In genomic region chr14:25534918-25535582, GRCm38 (mm10) we compare ENCODE assay signal across 10 mouse cellular contexts.
A peak's percentile ranks its signal among the peaks of the same experiment; 100 is the strongest.
DNase-seq lines count a peak whose midpoint lies in the region; ATAC-seq and TF ChIP-seq lines count a peak whose summit lies in the region.
"Had no signal": no experiment of that assay in that cellular context is flagged by ENCODE, and none has a peak within 500 bp of the region (broad histone marks: within the 10 kb centered on the region; RNA-seq: fewer than 3 reads in every experiment).

No protein-coding gene starts in this region.

- no peak for DNase-seq in kidney, postnatal 0 days (ENCODE audit: low spot score)
- DNase-seq in MEL (ENCODE audit: low read depth, low spot score), result no peak
- DNase-seq in liver, result peak; percentile 49
- DNase-seq in urinary bladder, postnatal 10 days (ENCODE audit: low spot score), result no peak
- DNase-seq in spleen, postnatal 4 days (ENCODE audit: low spot score in 2 of 2), result no peak
- no peak for DNase-seq in urinary bladder, adult 2 months (ENCODE audit: low spot score)
- DNase-seq: retina, postnatal 1 day had no signal

- peaks cover 25% of the 10 kb centered on the region for H3K4me1 ChIP-seq in kidney, postnatal 0 days (replicated peaks; ENCODE audit: insufficient read depth, low read length)
- peaks cover 38% of the 10 kb centered on the region for H3K4me1 ChIP-seq in kidney, embryonic 16.5 days (ENCODE audit: insufficient read depth, low read length)
- peaks cover 0 to 5% of the 10 kb centered on the region in 2 experiments; a peak in 2 of 4 replicates for H3K4me1 ChIP-seq in MEL (ENCODE audit: control insufficient read depth in 1 of 2, insufficient read depth in 2 of 2, low read length in 2 of 2)
- H3K4me1 ChIP-seq in embryonic fibroblast, embryonic 13.5 days (ENCODE audit: control insufficient read depth, insufficient read depth, low read length), result peaks cover 23% of the 10 kb centered on the region

- 57% methylated on average over 11 of the region's 11 CpGs for WGBS in kidney, postnatal 0 days
- 60% methylated on average over 11 of the region's 11 CpGs for WGBS in kidney, embryonic 16.5 days

- no peaks in the 10 kb centered on the region for H3K27me3 ChIP-seq in kidney, postnatal 0 days (ENCODE audit: insufficient read depth, low read length)
- no peaks in the 10 kb centered on the region for H3K27me3 ChIP-seq in kidney, embryonic 16.5 days (ENCODE audit: insufficient read depth, low read length)
- H3K27me3 ChIP-seq in MEL (ENCODE audit: control insufficient read depth in 1 of 2, insufficient read depth in 2 of 2, low read length in 2 of 2), result no peaks in the 10 kb centered on the region

- no peak overlapping the region for H3K4me3 ChIP-seq in kidney, postnatal 0 days (replicated peaks; ENCODE audit: low read depth, low read length)
- H3K4me3 ChIP-seq in kidney, embryonic 16.5 days (ENCODE audit: low read length), result no peak overlapping the region
- no peak overlapping the region for H3K4me3 ChIP-seq in MEL (ENCODE audit: control insufficient read depth in 1 of 2, insufficient read depth in 1 of 2, low read depth in 2 of 2, low read length in 2 of 2)
- no peak overlapping the region for H3K4me3 ChIP-seq in embryonic fibroblast, embryonic 13.5 days (ENCODE audit: insufficient read depth, low read length)

- no peak overlapping the region for H3K4me2 ChIP-seq in kidney, postnatal 0 days (ENCODE audit: low read length)
- no peak overlapping the region for H3K4me2 ChIP-seq in kidney, embryonic 16.5 days (replicated peaks; ENCODE audit: low read depth, low read length)

- peak; percentile 39; the same call in 1 of the 2 replicates for TF ChIP-seq CTCF in kidney, postnatal 0 days (IDR thresholded peaks at IDR 0.05; ENCODE audit: low read depth)
- TF ChIP-seq CTCF in MEL (IDR thresholded peaks at IDR 0.05 in 2 of 3, conservative IDR thresholded peaks at IDR 0.05 in 1 of 3; ENCODE audit: control insufficient read depth in 1 of 3, insufficient read depth in 1 of 3, low read depth in 2 of 3, low read length in 3 of 3, poor library complexity in 1 of 3, severe bottlenecking in 1 of 3), result peak in 1 of 3 experiments; percentile 15; a peak in 1 of 6 replicates
- no peak for TF ChIP-seq CTCF in embryonic fibroblast, embryonic 13.5 days (IDR thresholded peaks at IDR 0.05; ENCODE audit: borderline replicate concordance, insufficient read depth, low read length)

- TF ChIP-seq POLR2A in MEL (IDR thresholded peaks at IDR 0.05; ENCODE audit: control insufficient read depth in 1 of 2, insufficient read depth in 1 of 2, low read depth in 1 of 2, low read length in 2 of 2, poor library complexity in 1 of 2), result no peak
- no peak for TF ChIP-seq POLR2A in embryonic fibroblast, embryonic 13.5 days (IDR thresholded peaks at IDR 0.05; ENCODE audit: low read depth, low read length)

- TF ChIP-seq EP300 in MEL (IDR thresholded peaks at IDR 0.05; ENCODE audit: low read depth in 1 of 2, low read length in 2 of 2), result no peak

- H3K79me2 ChIP-seq in MEL (ENCODE audit: control insufficient read depth, insufficient read depth, low read length, poor library complexity), result no peaks in the 10 kb centered on the region

- ATAC-seq in kidney, postnatal 0 days (replicated peaks; ENCODE audit: low FRiP score, low read depth), result no peak
- ATAC-seq in kidney, embryonic 16.5 days (ENCODE audit: low FRiP score, low TSS enrichment), result no peak
- ATAC-seq: inflammation-experienced regulatory T-cells, adult 6 months had no signal

- TF ChIP-seq RAD21 in MEL (IDR thresholded peaks at IDR 0.05; ENCODE audit: low read depth, low read length), result peak; percentile 4; the same call in 1 of the 2 replicates

- no peak overlapping the region for H3K9ac ChIP-seq in kidney, postnatal 0 days (ENCODE audit: low read depth, low read length)
- H3K9ac ChIP-seq in kidney, embryonic 16.5 days (replicated peaks; ENCODE audit: low read length), result no peak overlapping the region
- no peak overlapping the region for H3K9ac ChIP-seq in MEL (ENCODE audit: control insufficient read depth, low read depth, low read length, poor library complexity, severe bottlenecking)

- 0 out of 2 replicates have a peak overlapping the region, but pooled peaks have one; percentile 33 for H3K27ac ChIP-seq in kidney, postnatal 0 days
- no peak overlapping the region for H3K27ac ChIP-seq in kidney, embryonic 16.5 days (ENCODE audit: low read length)
- no peak overlapping the region for H3K27ac ChIP-seq in MEL (ENCODE audit: control insufficient read depth, low read depth, low read length)
- peak overlapping the region; percentile 92 for H3K27ac ChIP-seq in embryonic fibroblast, embryonic 13.5 days (ENCODE audit: insufficient read depth, low read length)

- no peaks in the 10 kb centered on the region for H3K9me3 ChIP-seq in kidney, postnatal 0 days (replicated peaks; ENCODE audit: low read length)
- no peaks in the 10 kb centered on the region for H3K9me3 ChIP-seq in kidney, embryonic 16.5 days (ENCODE audit: low read length)
- no peaks in the 10 kb centered on the region for H3K9me3 ChIP-seq in MEL (replicated peaks; ENCODE audit: insufficient read depth, low read length)

- H3K36me3 ChIP-seq in kidney, postnatal 0 days (ENCODE audit: insufficient read depth, low read length), result peaks cover 23% of the 10 kb centered on the region; the same call in 1 of the 2 replicates
- H3K36me3 ChIP-seq in kidney, embryonic 16.5 days (ENCODE audit: insufficient read depth, low read length), result peaks cover 18% of the 10 kb centered on the region
- no peaks in the 10 kb centered on the region; a peak in 2 of 4 replicates for H3K36me3 ChIP-seq in MEL (ENCODE audit: control insufficient read depth in 1 of 2, insufficient read depth in 2 of 2, low read length in 2 of 2)

TF ChIP-seq in MEL, 35 proteins besides CTCF, POLR2A, EP300 and RAD21:
- TF ChIP-seq USF1 (IDR thresholded peaks at IDR 0.05; ENCODE audit: low read depth, low read length), result no peak
- TF ChIP-seq CHD1 (IDR thresholded peaks at IDR 0.05; ENCODE audit: low read depth, low read length), result no peak
- no peak for TF ChIP-seq USF2 (IDR thresholded peaks at IDR 0.05; ENCODE audit: borderline replicate concordance in 1 of 2, insufficient read depth in 1 of 2, low read depth in 1 of 2, low read length in 2 of 2)
- TF ChIP-seq BHLHE40 (IDR thresholded peaks at IDR 0.05; ENCODE audit: borderline replicate concordance, low read depth, low read length), result no peak
- TF ChIP-seq ETS1 (IDR thresholded peaks at IDR 0.05; ENCODE audit: low read depth, low read length), result no peak
- TF ChIP-seq GABPA (IDR thresholded peaks at IDR 0.05; ENCODE audit: low read depth, low read length), result no peak
- no peak for TF ChIP-seq NELFE (IDR thresholded peaks at IDR 0.05; ENCODE audit: low read depth, low read length)
- TF ChIP-seq ZC3H11A (IDR thresholded peaks at IDR 0.05; ENCODE audit: low read depth, low read length), result no peak
- TF ChIP-seq MAX (IDR thresholded peaks at IDR 0.05; ENCODE audit: low read length), result no peak
- no peak for TF ChIP-seq RCOR1 (IDR thresholded peaks at IDR 0.05; ENCODE audit: low read depth, low read length)
- no peak for TF ChIP-seq TBP (IDR thresholded peaks at IDR 0.05; ENCODE audit: low read depth, low read length)
- no peak for TF ChIP-seq MXI1 (IDR thresholded peaks at IDR 0.05; ENCODE audit: low read depth, low read length)
- TF ChIP-seq ZMIZ1 (IDR thresholded peaks at IDR 0.05; ENCODE audit: low read depth, low read length), result no peak
- no peak for TF ChIP-seq GATA1 (IDR thresholded peaks at IDR 0.05; ENCODE audit: low read depth, low read length)
- no peak for TF ChIP-seq MYB (IDR thresholded peaks at IDR 0.05; ENCODE audit: low read depth, low read length)
- no peak for TF ChIP-seq JUND (IDR thresholded peaks at IDR 0.05; ENCODE audit: low read depth, low read length)
- TF ChIP-seq ELF1 (IDR thresholded peaks at IDR 0.05; ENCODE audit: low read depth, low read length), result no peak

Comparison
In these comparisons a context has a peak if more than half of its experiments do, and no peak if none do; other contexts are left out.
1. H3K27ac ChIP-seq: peak in kidney, postnatal 0 days (single experiment) and embryonic fibroblast, embryonic 13.5 days (single experiment); none in kidney, embryonic 16.5 days (single experiment) and MEL (single experiment).